Mouse (Mus musculus) forebrain, embryonic 11.5 days (tissue): ENCODE results near the gene Atpif1. TPM values are rescaled to one million over a fixed set of nuclear protein-coding genes. Genes with fewer than 3 reads are reported as not detected.
"Not testable (repeated sequence)": the region's sequence is repeated elsewhere in the genome, so short reads cannot be mapped to it uniquely, and the experiment has no call there.

Source experiments
- ATAC-seq: fragments of 200-750 bp; cut with Nextera tagmentation; replicated peaks from 2 replicates; pipeline ENCODE4 v1.8.0; 2017; ENCODE audit warnings: moderate TSS enrichment; ENCODE audit not compliant: low FRiP score
- DNase-seq: peaks from one replicate; pipeline ENCODE4 v3.0.0-alpha.2; 2017; ENCODE audit warnings: low spot score
- H3K27ac ChIP-seq: fragments of 300-500 bp; sonication (generic); 2 replicates; pipeline ENCODE4 v1.5.1; 2014; ENCODE audit warnings: low read depth, low read length
- H3K27me3 ChIP-seq: fragments of 300-500 bp; sonication (generic); 2 replicates; pipeline ENCODE4 v1.6.1; 2014; ENCODE audit warnings: mild to moderate bottlenecking, low read length, mixed read lengths; ENCODE audit not compliant: control insufficient read depth, insufficient read depth
- H3K36me3 ChIP-seq: fragments of 300-500 bp; sonication (generic); 2 replicates; pipeline ENCODE4 v1.6.1; 2014; ENCODE audit warnings: mild to moderate bottlenecking, low read length, moderate library complexity, mixed read lengths; ENCODE audit not compliant: control insufficient read depth, insufficient read depth
- H3K4me1 ChIP-seq: fragments of 300-500 bp; sonication (generic); replicated peaks from 2 replicates; pipeline ENCODE4 v1.6.1; 2014; ENCODE audit warnings: low read length, mixed read lengths; ENCODE audit not compliant: control insufficient read depth, insufficient read depth
- H3K4me2 ChIP-seq: fragments of 300-500 bp; sonication (generic); 2 replicates; pipeline ENCODE4 v1.6.1; 2014; ENCODE audit warnings: low read depth, mild to moderate bottlenecking, low read length, moderate library complexity, mixed read lengths; ENCODE audit not compliant: severe bottlenecking
- H3K4me3 ChIP-seq: fragments of 300-500 bp; sonication (generic); 2 replicates; pipeline ENCODE4 v1.5.1; 2014; ENCODE audit warnings: low read depth, low read length
- H3K9ac ChIP-seq: fragments of 300-500 bp; sonication (generic); 2 replicates; pipeline ENCODE4 v1.6.1; 2014; ENCODE audit warnings: low read length
- H3K9me3 ChIP-seq: fragments of 300-500 bp; sonication (generic); 2 replicates; pipeline ENCODE4 v1.6.1; 2016; ENCODE audit warnings: low read length, mixed read lengths; ENCODE audit not compliant: control insufficient read depth
- WGBS: fragments of 180-500 bp; shearing (Covaris S2); extraction: QIAGEN DNeasy Blood & Tissue Kit; methylation state at CpG from one replicate; pipeline ENCODE4 v1.1.7; 2014; 5-methylcytosine and 5-hydroxymethylcytosine counted together
- polyA plus RNA-seq: library from polyadenylated mRNA; unstranded; fragments of >200 nt; fragmentation: Nextera tagmentation; extraction: Ambion mirVana; gene quantifications from 2 replicates; pipeline ENCODE4 v1.2.1, GENCODE M21; 2014

The Atpif1 gene
- polyA plus RNA-seq, 1 experiment from 2014 or later = 906 TPM

DNA sequence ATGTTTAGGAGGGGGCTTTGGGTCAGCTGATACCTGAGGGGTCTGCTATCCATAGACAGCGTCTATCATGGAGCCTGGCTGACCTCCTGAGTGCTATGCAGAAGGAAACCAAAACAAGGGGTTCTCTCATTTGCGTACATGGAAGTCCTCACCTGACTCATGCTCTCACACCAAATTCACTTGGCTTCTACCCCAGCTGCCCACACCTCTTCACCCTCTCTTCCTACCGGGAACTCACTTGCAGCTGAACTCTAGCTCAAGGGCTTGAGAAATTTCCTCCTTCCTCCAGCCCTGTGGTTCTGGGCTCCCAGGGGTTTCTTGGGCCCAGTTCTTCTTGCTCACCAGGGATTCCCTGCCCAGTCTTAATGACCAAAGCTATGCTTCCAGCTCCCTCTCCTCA, 29.8 kb upstream of the Atpif1 start:
- Histone ChIP-seq H3K4me3 (no peak overlapping the region), H3K4me1 (no peaks in the 10 kb centered on the region), H3K9ac (no peak overlapping the region), H3K4me2 (no peak overlapping the region), H3K27me3 (no peaks in the 10 kb centered on the region), H3K9me3 (no peaks in the 10 kb centered on the region), H3K36me3 (no peaks in the 10 kb centered on the region), H3K27ac (no peak overlapping the region)
- DNase-seq = no peak
- ATAC-seq = no peak
- 86% methylated on average over 3 of the region's 3 CpGs for WGBS

DNA sequence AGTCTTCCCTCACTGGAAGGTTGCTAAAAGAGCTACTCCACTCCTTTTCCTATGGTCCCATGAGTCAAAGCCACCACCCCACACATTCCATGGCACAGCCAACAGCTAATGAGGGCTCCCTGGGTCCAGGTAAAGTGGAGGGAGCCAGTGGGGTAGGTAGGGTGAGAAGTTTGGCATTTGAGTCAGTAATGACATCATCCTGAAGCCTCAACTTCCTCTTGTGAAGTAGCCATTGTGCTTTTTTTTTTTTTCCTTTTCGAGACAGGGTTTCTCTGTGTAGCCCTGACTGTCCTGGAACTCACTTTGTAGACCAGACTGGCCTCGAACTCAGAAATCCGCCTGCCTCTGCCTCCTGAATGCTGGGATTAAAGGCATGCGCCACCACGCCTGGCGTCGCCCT, 22.1 kb upstream of the Atpif1 start:
- DNase-seq, H3K9ac ChIP-seq, ATAC-seq, H3K27me3 ChIP-seq, H3K4me3 ChIP-seq, H3K4me2 ChIP-seq, H3K36me3 ChIP-seq, H3K4me1 ChIP-seq, H3K27ac ChIP-seq, H3K9me3 ChIP-seq: not testable (repeated sequence)
- 98% methylated on average over 7 of the region's 7 CpGs for WGBS

DNA sequence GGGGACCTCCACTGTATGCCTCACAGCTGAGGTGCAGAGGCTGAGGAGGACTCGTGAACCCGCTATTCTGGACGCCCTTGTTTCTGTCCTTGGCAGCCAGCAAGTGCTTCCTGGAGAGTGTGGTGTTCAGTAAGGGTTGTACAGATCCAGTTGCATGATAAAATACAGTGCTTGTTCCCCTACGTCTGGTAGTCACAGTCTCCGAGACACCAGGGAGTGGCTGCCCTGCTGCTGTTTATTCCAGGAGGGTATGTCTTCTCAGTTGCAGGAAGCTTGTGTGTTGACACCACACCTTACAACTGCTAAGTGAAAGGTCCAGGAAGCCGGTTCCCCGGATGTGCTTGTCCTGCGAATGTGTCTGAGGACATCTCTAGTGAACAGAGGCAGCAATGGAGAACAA, 21.2 kb upstream of the Atpif1 start:
- ATAC-seq = no peak
- 88% methylated on average over 8 of the region's 8 CpGs for WGBS
- Histone ChIP-seq H3K9me3 (no peaks in the 10 kb centered on the region), H3K9ac (no peak overlapping the region), H3K4me3 (no peak overlapping the region), H3K4me2 (no peak overlapping the region), H3K27ac (no peak overlapping the region), H3K4me1 (no peaks in the 10 kb centered on the region), H3K36me3 (peaks cover 9% of the 10 kb centered on the region; the same call in 1 of the 2 replicates), H3K27me3 (no peaks in the 10 kb centered on the region)
- no peak for DNase-seq

DNA sequence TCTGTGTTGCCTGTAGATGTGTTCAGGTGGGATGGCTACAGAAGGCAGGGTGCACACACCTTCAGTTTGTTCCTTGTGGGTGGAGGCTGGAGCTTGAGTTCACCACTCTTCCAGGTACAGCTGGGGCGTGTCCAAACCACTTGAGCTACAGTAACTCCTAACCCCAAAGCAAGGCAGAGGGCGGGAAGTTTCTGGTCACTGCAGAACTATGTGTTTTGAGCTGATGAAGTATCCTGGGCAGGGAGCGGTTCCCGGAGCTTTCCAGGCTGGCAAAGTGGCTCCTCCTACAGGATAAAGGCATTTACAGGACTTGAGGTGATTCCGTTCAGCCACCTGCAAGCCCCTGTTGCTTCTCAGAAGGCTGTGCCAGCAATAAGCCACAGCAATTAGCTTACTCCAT, 20.8 kb upstream of the Atpif1 start:
- DNase-seq (no peak), ATAC-seq (no peak)
- no peaks in the 10 kb centered on the region for H3K9me3 ChIP-seq
- no peak overlapping the region; the same call in 1 of the 2 replicates for H3K9ac ChIP-seq
- no peak overlapping the region for H3K27ac ChIP-seq
- H3K4me1 ChIP-seq = no peaks in the 10 kb centered on the region
- 80% methylated on average over 5 of the region's 5 CpGs for WGBS
- H3K27me3 ChIP-seq = no peaks in the 10 kb centered on the region
- no peak overlapping the region for H3K4me2 ChIP-seq
- no peak overlapping the region for H3K4me3 ChIP-seq
- peaks cover 9% of the 10 kb centered on the region; the same call in 1 of the 2 replicates for H3K36me3 ChIP-seq

DNA sequence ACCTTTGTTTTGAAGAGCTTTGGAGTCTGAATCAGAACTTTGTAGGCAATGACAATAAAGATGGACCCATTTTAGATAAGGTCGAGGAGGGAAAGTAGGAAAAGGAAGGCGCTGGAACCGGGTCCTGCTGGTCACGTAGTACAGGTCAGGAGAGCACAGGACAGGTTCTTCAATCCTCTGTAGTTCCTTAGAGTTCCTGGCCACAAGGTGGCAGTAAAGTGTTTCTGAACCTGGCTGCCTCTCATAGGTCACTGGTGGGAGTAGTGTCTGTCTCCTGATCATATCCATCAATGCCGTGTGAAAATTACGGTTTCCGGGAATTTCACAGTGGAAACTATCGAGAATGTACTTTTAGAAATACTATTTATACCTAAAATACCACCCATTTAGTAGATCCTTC, 12.4 kb upstream of the Atpif1 start:
- no peaks in the 10 kb centered on the region for H3K27me3 ChIP-seq
- no peak overlapping the region for H3K27ac ChIP-seq
- H3K4me1 ChIP-seq = no peaks in the 10 kb centered on the region
- H3K4me2 ChIP-seq = no peak overlapping the region
- DNase-seq (peak; percentile 69), ATAC-seq (no peak)
- H3K9me3 ChIP-seq = no peaks in the 10 kb centered on the region
- no peak overlapping the region for H3K9ac ChIP-seq
- no peak overlapping the region for H3K4me3 ChIP-seq
- WGBS = 56% methylated on average over 8 of the region's 8 CpGs
- H3K36me3 ChIP-seq = peaks cover 6% of the 10 kb centered on the region

DNA sequence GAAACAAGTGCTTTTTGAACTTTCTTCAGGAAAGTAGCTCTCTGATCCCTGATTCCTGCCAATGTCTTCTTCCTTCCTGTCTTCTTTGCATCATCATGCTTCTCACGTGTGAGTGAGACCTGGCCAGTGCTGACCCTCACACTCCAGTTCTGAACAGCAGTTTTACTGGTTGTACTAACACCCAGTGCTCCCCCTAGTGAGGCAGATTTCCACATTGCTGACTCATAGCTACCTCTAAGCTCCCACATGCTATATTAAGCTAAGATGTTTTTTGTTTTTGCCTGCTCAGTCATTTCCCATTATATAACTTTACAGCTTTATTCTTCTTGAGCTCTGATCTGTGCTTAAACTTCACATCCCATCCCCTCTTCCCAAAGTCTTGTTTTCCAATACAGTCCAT, 9.3 kb upstream of the Atpif1 start:
- H3K36me3 ChIP-seq = peaks cover 7% of the 10 kb centered on the region
- H3K27ac ChIP-seq = no peak overlapping the region
- WGBS = 81% methylated on average over 1 of the region's 1 CpGs
- H3K4me3 ChIP-seq = no peak overlapping the region
- ATAC-seq = no peak
- H3K9me3 ChIP-seq = no peaks in the 10 kb centered on the region
- no peaks in the 10 kb centered on the region for H3K27me3 ChIP-seq
- no peak for DNase-seq
- H3K4me2 ChIP-seq = no peak overlapping the region
- H3K4me1 ChIP-seq = no peaks in the 10 kb centered on the region
- no peak overlapping the region for H3K9ac ChIP-seq

- Histone ChIP-seq H3K27ac (no peak overlapping the region), H3K36me3 (peaks cover 7% of the 10 kb centered on the region), H3K4me3 (no peak overlapping the region), H3K4me2 (no peak overlapping the region), H3K9me3 (no peaks in the 10 kb centered on the region), H3K27me3 (no peaks in the 10 kb centered on the region), H3K4me1 (peaks cover under 1% of the 10 kb centered on the region; the same call in 1 of the 2 replicates), H3K9ac (no peak overlapping the region)
- 92% methylated on average over 4 of the region's 4 CpGs for WGBS
- ATAC-seq (no peak), DNase-seq (no peak)
These were observed 8.0 kb upstream of the Atpif1 start for GRCm38 (mm10) chr4:132541413-132541812.

DNA sequence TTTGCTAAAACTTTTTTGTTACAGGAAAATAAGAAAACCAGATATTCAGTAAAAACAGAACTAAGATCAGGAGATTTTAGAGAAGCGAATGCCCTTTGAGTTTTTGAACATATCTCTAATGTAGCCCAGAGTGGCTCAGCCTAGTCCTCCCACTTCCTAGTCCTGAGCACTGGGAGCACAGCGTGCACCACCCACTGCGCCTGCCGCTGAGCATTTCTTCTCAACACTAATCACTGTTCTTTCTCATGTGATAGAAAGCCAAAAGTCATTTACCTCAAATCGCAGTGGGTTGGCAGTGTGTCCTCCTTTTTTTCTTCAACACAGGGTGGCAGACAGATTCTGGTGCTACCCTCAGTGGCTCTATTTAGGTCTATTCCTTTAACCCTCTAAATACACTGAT, 6.0 kb upstream of the Atpif1 start:
- H3K4me3 ChIP-seq = no peak overlapping the region
- no peaks in the 10 kb centered on the region for H3K27me3 ChIP-seq
- no peak overlapping the region for H3K9ac ChIP-seq
- no peaks in the 10 kb centered on the region for H3K9me3 ChIP-seq
- 93% methylated on average over 5 of the region's 5 CpGs for WGBS
- no peak overlapping the region for H3K27ac ChIP-seq
- no peak for DNase-seq
- peaks cover 4% of the 10 kb centered on the region; the same call in 1 of the 2 replicates for H3K36me3 ChIP-seq
- H3K4me1 ChIP-seq = peaks cover 2% of the 10 kb centered on the region; the same call in 1 of the 2 replicates
- no peak for ATAC-seq
- no peak overlapping the region for H3K4me2 ChIP-seq

DNA sequence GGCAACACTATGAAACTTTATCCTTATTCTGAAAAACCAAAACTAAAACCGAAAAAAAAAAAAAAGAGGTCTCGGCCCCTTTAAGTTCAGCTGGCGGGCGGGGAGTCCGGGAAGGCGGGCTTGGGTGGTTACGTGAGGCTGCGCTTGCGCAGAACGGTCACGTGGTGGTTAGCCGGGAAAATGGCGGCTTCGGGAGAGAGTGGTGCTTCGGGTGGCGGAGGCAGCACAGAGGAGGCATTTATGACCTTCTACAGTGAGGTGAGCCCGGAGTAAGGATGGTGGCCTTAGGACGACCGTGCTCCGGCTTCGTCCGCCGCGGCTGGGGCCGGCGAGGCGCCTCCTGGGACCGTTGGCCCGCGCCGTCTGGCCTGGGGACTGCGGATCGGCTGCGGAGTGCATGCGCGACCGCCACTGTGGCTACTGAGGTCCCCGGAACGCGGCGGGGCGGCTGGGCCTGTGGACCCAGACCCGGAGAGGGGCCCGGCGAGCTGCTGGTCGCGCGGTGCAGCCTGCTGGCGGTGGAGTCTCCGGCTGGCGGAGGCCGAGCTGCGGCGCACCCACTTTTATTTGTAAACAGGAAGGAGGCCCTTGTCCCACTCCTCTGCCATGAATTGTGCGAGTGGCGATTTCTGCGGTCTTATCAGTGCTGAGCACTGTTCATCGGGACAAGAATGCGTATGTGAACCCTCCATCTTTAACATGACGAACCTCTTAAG, 2.1 kb upstream of the Atpif1 start, which contains the start of gene Dnajc8:
Dnajc8 (plus strand) TSS at position 145 of the 716 bp plus-strand sequence.
- peak within 1 kb of the TSS; percentile 87 for H3K4me2 ChIP-seq
- WGBS = 0% methylated on average over 60 of the region's 60 CpGs
- H3K4me1 ChIP-seq = peaks cover 8% of the 10 kb centered on the region; the same call in 1 of the 2 replicates
- no peaks in the 10 kb centered on the region for H3K27me3 ChIP-seq
- peaks cover 2% of the 10 kb centered on the region; the same call in 1 of the 2 replicates for H3K36me3 ChIP-seq
- peak within 1 kb of the TSS; percentile 100 for H3K4me3 ChIP-seq
- ATAC-seq = peak; percentile 81
- H3K9me3 ChIP-seq = no peaks in the 10 kb centered on the region
- peak; percentile 96 for DNase-seq
- H3K9ac ChIP-seq = peak within 1 kb of the TSS; percentile 93
- H3K27ac ChIP-seq = peak within 1 kb of the TSS; percentile 69; the same call in 1 of the 2 replicates
